Mouse (Mus musculus): ENCODE data around the gene Taar1.

DNA sequence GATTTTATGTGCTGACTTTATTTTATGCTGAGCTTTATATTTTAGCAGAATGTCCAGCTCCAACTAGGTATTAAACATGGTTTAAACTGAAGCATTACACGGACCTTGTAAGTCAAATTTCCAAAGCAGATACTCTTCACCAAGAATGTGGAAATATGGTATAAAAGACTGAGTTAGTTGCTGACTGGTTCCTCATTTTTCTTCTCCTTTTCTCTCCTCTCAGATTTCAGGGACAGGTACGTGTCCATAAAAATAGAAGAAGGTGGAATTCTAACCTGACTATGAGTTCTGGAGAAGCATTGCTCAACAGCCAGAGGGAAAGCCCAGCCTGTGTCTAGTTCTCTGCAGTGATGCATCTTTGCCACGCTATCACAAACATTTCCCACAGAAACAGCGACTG is at the start of gene Taar1:
- TF ChIP-seq TCF3 (IDR thresholded peaks at IDR 0.05; ENCODE audit: insufficient read length, low read depth) (no peak), E2F4 (IDR thresholded peaks at IDR 0.05; ENCODE audit: insufficient read depth) (no peak), POLR2AphosphoS2 (IDR thresholded peaks at IDR 0.05; ENCODE audit: insufficient read length, low read depth) (no peak), MAX (IDR thresholded peaks at IDR 0.05; ENCODE audit: low read depth) (no peak), POLR2A (IDR thresholded peaks at IDR 0.05; ENCODE audit: insufficient read length, low read depth) (no peak), MYOD1 (IDR thresholded peaks at IDR 0.05; ENCODE audit: control insufficient read depth in 1 of 3, insufficient read length in 2 of 3, low read depth in 2 of 3) (no peak), MYOG (IDR thresholded peaks at IDR 0.05; ENCODE audit: control insufficient read depth in 1 of 3, insufficient read depth in 1 of 3, insufficient read length in 2 of 3, low read depth in 2 of 3) (no peak), TCF12 (IDR thresholded peaks at IDR 0.05; ENCODE audit: insufficient read depth, poor library complexity, severe bottlenecking) (no peak), CEBPB (IDR thresholded peaks at IDR 0.05; ENCODE audit: insufficient read depth, poor library complexity, severe bottlenecking) (no peak), REST (IDR thresholded peaks at IDR 0.05; ENCODE audit: insufficient read depth, insufficient read length) (no peak)
